Mouse (Mus musculus) megakaryocyte, embryonic 14.5 days (primary cell): ENCODE measurements around the gene Rhd. TPM values are rescaled to one million over a fixed set of nuclear protein-coding genes. Genes with fewer than 3 reads are reported as not detected.
"Not testable (repeated sequence)": the region's sequence is repeated elsewhere in the genome, so short reads cannot be mapped to it uniquely, and the experiment has no call there.

Experiments
- H3K27me3 ChIP-seq: replicated peaks from 2 replicates; pipeline ENCODE3; 2012; ENCODE audit warnings: inconsistent platforms
- H3K36me3 ChIP-seq: replicated peaks from 2 replicates; pipeline ENCODE3; 2012; ENCODE audit warnings: low read length, inconsistent platforms, mixed read lengths
- H3K4me1 ChIP-seq: 2 replicates; pipeline ENCODE4 v1.6.1; 2012; ENCODE audit warnings: inconsistent platforms
- H3K4me3 ChIP-seq: replicated peaks from 2 replicates; pipeline ENCODE3; 2012; ENCODE audit warnings: moderate library complexity, mild to moderate bottlenecking, inconsistent platforms
- H3K9me3 ChIP-seq: 2 replicates; pipeline ENCODE4 v1.6.1; 2012; ENCODE audit warnings: inconsistent platforms
- FLI1 ChIP-seq: IDR thresholded peaks from 2 replicates; pipeline ENCODE4 v1.6.1; 2012; ENCODE audit warnings: low read length, inconsistent platforms, mixed read lengths
- GATA1 ChIP-seq: IDR thresholded peaks from 3 replicates; pipeline ENCODE4 v1.6.1; 2012; ENCODE audit warnings: mixed read lengths, low read length, inconsistent platforms, borderline replicate concordance
- polyA plus RNA-seq: library from polyadenylated mRNA; stranded (reverse); fragments of >175 nt; gene quantifications from 2 replicates; pipeline ENCODE4 v1.2.3, GENCODE M21; 2012; ENCODE audit warnings: low replicate concordance; ENCODE audit not compliant: insufficient read depth

Rhd gene
- polyA plus RNA-seq: not detected in 2 replicates

GRCm38 (mm10) chr4:134863937-134864729 is at the start of gene Rhd:
Gene Rhd, plus strand, starts transcription at chr4:134864536.
- no peak within 1 kb of the TSS for H3K4me3 ChIP-seq
- peaks cover 24% of the 10 kb centered on the region for H3K4me1 ChIP-seq
- no peaks in the 10 kb centered on the region for H3K9me3 ChIP-seq
- H3K36me3 ChIP-seq: no peaks in the 10 kb centered on the region
- H3K27me3 ChIP-seq: peaks cover 70% of the 10 kb centered on the region
- TF ChIP-seq FLI1 (no peak), GATA1 (no peak)

- no peaks in the 10 kb centered on the region for H3K27me3 ChIP-seq
- peaks cover 65% of the 10 kb centered on the region for H3K36me3 ChIP-seq
- no peaks in the 10 kb centered on the region for H3K9me3 ChIP-seq
- TF ChIP-seq GATA1 (no peak), FLI1 (no peak)
- no peak overlapping the region for H3K4me3 ChIP-seq
- H3K4me1 ChIP-seq: peaks cover 57% of the 10 kb centered on the region
Measured at GRCm38 (mm10) chr4:134817706-134818105, 46.6 kb upstream of the Rhd start.

- Histone ChIP-seq H3K4me1 (peaks cover 35% of the 10 kb centered on the region), H3K4me3 (no peak overlapping the region), H3K36me3 (peaks cover 67% of the 10 kb centered on the region), H3K27me3 (no peaks in the 10 kb centered on the region), H3K9me3 (no peaks in the 10 kb centered on the region)
- TF ChIP-seq FLI1 (no peak), GATA1 (no peak)
Measured at GRCm38 (mm10) chr4:134821061-134821460, 43.3 kb upstream of the Rhd start.

GRCm38 (mm10) chr4:134823560-134823959 is 40.8 kb upstream of the Rhd start:
- H3K36me3 ChIP-seq: peaks cover 80% of the 10 kb centered on the region

GRCm38 (mm10) chr4:134825864-134826263 is 38.5 kb upstream of the Rhd start:
- not testable (repeated sequence) for H3K9me3 ChIP-seq
- H3K36me3 ChIP-seq: peaks cover 75% of the 10 kb centered on the region

More at GRCm38 (mm10) chr4:134823560-134823959, 40.8 kb upstream of the Rhd start:
- Histone ChIP-seq H3K4me3 (no peak overlapping the region), H3K9me3 (no peaks in the 10 kb centered on the region), H3K4me1 (peaks cover 24% of the 10 kb centered on the region), H3K27me3 (no peaks in the 10 kb centered on the region)
- TF ChIP-seq FLI1: no peak
- no peak for TF ChIP-seq GATA1

GRCm38 (mm10) chr4:134826348-134826747 is 38.0 kb upstream of the Rhd start:
- Histone ChIP-seq H3K4me1 (peaks cover 17% of the 10 kb centered on the region), H3K4me3 (no peak overlapping the region), H3K36me3 (peaks cover 78% of the 10 kb centered on the region), H3K27me3 (no peaks in the 10 kb centered on the region), H3K9me3 (no peaks in the 10 kb centered on the region)
- TF ChIP-seq GATA1 (no peak), FLI1 (no peak)

More at GRCm38 (mm10) chr4:134825864-134826263, 38.5 kb upstream of the Rhd start:
- not testable (repeated sequence) for H3K27me3 ChIP-seq, H3K4me3 ChIP-seq
- peaks cover 19% of the 10 kb centered on the region for H3K4me1 ChIP-seq

- H3K4me3 ChIP-seq: no peak overlapping the region
- no peak for TF ChIP-seq FLI1
- no peaks in the 10 kb centered on the region for H3K9me3 ChIP-seq
- H3K27me3 ChIP-seq: no peaks in the 10 kb centered on the region
- peaks cover 6% of the 10 kb centered on the region for H3K4me1 ChIP-seq
- H3K36me3 ChIP-seq: peaks cover 79% of the 10 kb centered on the region
Measured at GRCm38 (mm10) chr4:134827806-134828205, 36.5 kb upstream of the Rhd start.

- Histone ChIP-seq H3K4me1 (no peaks in the 10 kb centered on the region), H3K36me3 (peaks cover 82% of the 10 kb centered on the region), H3K9me3 (no peaks in the 10 kb centered on the region), H3K27me3 (no peaks in the 10 kb centered on the region), H3K4me3 (no peak overlapping the region)
- no peak for TF ChIP-seq GATA1
- no peak for TF ChIP-seq FLI1
Measured at GRCm38 (mm10) chr4:134831934-134832333, 32.4 kb upstream of the Rhd start.

- Histone ChIP-seq H3K27me3 (no peaks in the 10 kb centered on the region), H3K9me3 (no peaks in the 10 kb centered on the region), H3K4me3 (no peak overlapping the region), H3K4me1 (peaks cover 24% of the 10 kb centered on the region), H3K36me3 (peaks cover 66% of the 10 kb centered on the region)
- TF ChIP-seq FLI1 (no peak), GATA1 (no peak)
Measured at GRCm38 (mm10) chr4:134835486-134835885, 28.9 kb upstream of the Rhd start.

- no peak overlapping the region for H3K4me3 ChIP-seq
- H3K27me3 ChIP-seq: no peaks in the 10 kb centered on the region
- peaks cover 52% of the 10 kb centered on the region for H3K36me3 ChIP-seq
- H3K9me3 ChIP-seq: no peaks in the 10 kb centered on the region
- peaks cover 32% of the 10 kb centered on the region for H3K4me1 ChIP-seq
- no peak for TF ChIP-seq GATA1
- TF ChIP-seq FLI1: no peak
Measured at GRCm38 (mm10) chr4:134838221-134838620, 26.1 kb upstream of the Rhd start.

GRCm38 (mm10) chr4:134838706-134839105 is 25.6 kb upstream of the Rhd start:
- H3K36me3 ChIP-seq: peaks cover 51% of the 10 kb centered on the region
- not testable (repeated sequence) for H3K27me3 ChIP-seq, H3K4me3 ChIP-seq, H3K9me3 ChIP-seq
- H3K4me1 ChIP-seq: peaks cover 36% of the 10 kb centered on the region
